Mouse (Mus musculus) embryonic stem cell, embryonic (primary cell): ENCODE measurements around the gene Gata2.

ENCODE experiments used
- CTCF ChIA-PET, 4 experiments: fragments of 300-600 bp in 2 of 4; fragments of 350-600 bp in 2 of 4; sonication (Branson Sonifier 250); formaldehyde crosslinking; loops; one replicate each; lab custom pipeline; 2022; ENCODE audit warnings: inconsistent platforms in 2 of 4; lab: Charles Lee
- POLR2A ChIA-PET, 4 experiments: fragments of 300-600 bp in 2 of 4; fragments of 350-600 bp in 2 of 4; sonication (Branson Sonifier 250); formaldehyde crosslinking; loops; one replicate each; lab custom pipeline; 2022; ENCODE audit warnings: antibody characterized with exemption in 4 of 4, inconsistent platforms in 1 of 4; lab: Charles Lee

Gene Gata2

DNA sequence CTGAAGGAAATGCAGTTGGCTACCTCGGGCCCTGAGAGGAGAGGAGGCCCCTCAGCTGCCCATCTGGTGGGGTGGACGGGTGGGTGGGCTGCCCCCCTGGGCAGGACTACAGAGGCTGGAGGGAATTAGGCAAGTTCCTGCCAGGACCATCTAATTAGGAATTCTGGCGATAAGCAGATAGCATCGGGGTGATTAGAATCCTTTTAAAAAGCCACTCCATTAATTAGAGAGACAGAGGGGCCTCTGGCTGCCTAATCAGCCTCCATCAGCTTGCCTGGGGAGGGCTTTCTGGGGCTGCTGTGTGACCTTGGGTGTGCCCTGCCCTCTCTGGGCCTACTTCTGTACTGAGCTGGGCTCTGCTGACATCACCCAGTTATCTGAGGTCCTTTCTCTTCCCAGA, 25.4 kb downstream of the Gata2 start:
- ChIA-PET CTCF (interaction anchor here in 1 of 4 experiments (0.5 kb wide), 1 partner anchor 553 kb away, joined by 3 read pairs; no protein-coding TSS in a partner anchor), POLR2A (interaction anchor here in 1 of 4 experiments (0.9 to 1.1 kb wide), 2 partner anchors 13 to 24 kb away, joined by 3 to 4 read pairs; no protein-coding TSS in a partner anchor)

DNA sequence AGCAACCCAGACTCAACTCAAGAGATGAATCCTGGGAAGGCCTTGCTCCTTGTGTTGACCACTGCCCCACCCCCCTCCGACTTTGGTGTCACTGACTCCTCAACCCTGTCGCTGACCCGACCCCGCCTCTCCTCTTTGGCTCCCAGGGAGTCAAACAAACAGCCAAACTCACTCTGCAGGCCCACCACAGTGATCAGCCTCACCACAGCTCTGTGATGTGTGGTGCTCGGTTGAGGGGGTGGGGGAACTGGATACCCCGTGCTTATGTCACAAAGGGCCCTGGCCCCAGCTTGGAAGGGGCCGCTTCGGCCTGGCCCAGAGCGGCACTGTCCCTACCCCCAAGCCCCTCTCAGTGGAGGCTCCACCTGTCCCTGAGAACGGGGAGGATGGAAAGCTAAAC, 28.3 kb downstream of the Gata2 start, which contains the start of gene Dnajb8:
Gene Dnajb8, plus strand, starts transcription at position 301 of the 400 bp plus-strand sequence.
- CTCF ChIA-PET = interaction anchor here in 1 of 4 experiments (1.5 kb wide), 1 partner anchor 20 kb away, joined by 3 read pairs; no protein-coding TSS in a partner anchor

DNA sequence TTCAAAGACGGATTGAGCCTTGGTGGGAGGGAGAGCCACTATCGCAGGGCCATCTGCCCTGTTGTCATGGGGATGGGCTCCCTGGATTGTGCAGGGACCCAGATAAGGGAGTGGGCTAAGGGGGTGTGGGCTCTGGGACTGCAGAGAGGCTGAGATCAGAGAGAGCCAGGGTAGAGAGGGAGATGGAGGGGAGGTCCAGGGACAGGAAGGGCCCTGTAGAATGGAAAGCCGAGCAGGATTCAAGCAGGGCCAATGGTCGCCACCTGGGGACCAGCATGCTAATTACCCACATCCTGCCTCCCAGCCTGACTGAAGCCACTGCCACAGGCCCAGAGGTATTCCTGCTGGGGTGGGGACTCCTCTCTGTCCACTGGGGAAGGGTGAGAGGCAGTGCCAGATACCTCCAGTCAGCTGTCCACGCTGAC, 32.9 kb downstream of the Gata2 start:
- CTCF ChIA-PET = interaction anchor here in 1 of 4 experiments (2.4 kb wide), 1 partner anchor 16 kb away, joined by 11 read pairs; no protein-coding TSS in a partner anchor
- POLR2A ChIA-PET = interaction anchor here in 3 of 4 experiments (0.8 to 4.4 kb wide), 7 partner anchors 9 to 28 kb away, joined by 3 to 23 read pairs (median 5); no protein-coding TSS in a partner anchor

More for the DNA sequence above, 28.3 kb downstream of the Gata2 start, which contains the start of gene Dnajb8:
- POLR2A ChIA-PET = interaction anchor here in 2 of 4 experiments (0.7 to 2.6 kb wide), 3 partner anchors 11 to 15 kb away, joined by 3 to 12 read pairs (median 4); no protein-coding TSS in a partner anchor

DNA sequence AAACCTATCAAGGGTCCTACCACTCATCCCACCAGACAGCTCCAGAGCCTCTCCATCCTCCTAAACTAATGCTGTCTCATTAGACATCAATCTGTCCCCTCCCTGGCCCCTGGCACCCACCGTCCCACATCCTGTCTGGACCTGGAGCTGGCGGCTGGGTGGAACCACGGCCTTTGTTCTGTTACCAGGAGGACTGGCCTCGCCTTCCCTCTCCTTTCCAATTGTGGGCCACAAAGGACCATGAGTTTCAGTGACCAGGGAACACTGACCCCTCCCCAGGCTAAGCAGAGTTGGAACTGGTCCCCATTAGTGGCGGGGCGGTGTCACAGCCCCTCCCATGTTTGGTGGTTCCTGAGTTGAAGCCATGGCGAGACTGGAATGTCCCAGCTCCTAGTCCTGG, 33.8 kb downstream of the Gata2 start:
- POLR2A ChIA-PET = interaction anchor here in 3 of 4 experiments (0.6 to 4.4 kb wide), 13 partner anchors 9 to 216 kb away, joined by 3 to 23 read pairs (median 4); no protein-coding TSS in a partner anchor
- CTCF ChIA-PET = interaction anchor here in 1 of 4 experiments (0.6 to 2.4 kb wide), 2 partner anchors 15 to 628 kb away, joined by 3 to 11 read pairs; no protein-coding TSS in a partner anchor

DNA sequence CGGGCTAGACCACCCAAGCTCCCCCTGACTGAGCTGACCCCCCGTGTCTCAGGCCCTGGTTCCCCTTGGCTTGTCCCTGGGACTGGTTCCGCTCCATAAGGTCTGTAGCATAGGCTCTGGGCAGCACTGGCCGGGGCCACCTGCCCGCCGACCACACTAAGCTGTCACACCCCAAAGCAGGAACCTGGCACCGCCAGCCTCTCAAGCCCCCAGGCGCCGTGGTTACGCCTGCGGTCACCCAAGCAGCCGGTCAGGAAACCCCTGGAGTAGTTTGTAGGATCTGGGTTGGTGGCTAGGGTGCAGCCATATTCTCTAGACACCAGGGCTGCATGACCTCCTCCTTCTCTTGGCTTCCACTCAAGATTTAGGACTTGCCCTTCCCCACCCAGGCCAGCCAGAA, 35.5 kb downstream of the Gata2 start:
- CTCF ChIA-PET = interaction anchor here in 3 of 4 experiments (1.0 to 1.3 kb wide), 4 partner anchors 13 to 209 kb away, joined by 3 to 5 read pairs (median 4); no protein-coding TSS in a partner anchor
- POLR2A ChIA-PET = interaction anchor here in 2 of 4 experiments (0.6 to 1.5 kb wide), 4 partner anchors 13 to 33 kb away, joined by 3 to 5 read pairs (median 4); no protein-coding TSS in a partner anchor

DNA sequence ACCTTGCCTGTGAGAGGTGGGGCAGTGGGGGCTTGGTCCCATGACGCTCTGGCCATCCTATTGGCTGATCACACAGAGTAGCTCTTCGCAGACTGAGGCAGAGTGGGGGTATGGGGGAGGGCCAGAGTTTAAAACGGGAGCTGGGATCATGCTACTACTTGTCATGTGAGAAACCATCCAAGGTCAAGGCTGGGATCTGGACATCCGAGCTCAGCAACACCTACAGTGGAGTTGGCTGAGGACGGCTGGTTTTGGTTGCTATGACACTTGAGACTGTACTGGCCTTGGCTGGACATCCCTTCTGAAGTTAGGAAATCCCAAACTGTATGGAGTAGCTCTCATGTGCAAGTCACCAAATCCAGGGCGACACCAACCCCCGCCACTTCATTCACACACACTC, 38.1 kb downstream of the Gata2 start:
- POLR2A ChIA-PET = interaction anchor here (0.6 to 6.6 kb wide), 52 partner anchors 9 to 670 kb away, joined by 3 to 168 read pairs (median 4); partner anchors contain the start of genes Abtb1 (in 2 of the 4), Gata2 (in 2 of the 4), Dnajb8 (in 1 of the 4) and Eefsec (in 1 of the 4)

DNA sequence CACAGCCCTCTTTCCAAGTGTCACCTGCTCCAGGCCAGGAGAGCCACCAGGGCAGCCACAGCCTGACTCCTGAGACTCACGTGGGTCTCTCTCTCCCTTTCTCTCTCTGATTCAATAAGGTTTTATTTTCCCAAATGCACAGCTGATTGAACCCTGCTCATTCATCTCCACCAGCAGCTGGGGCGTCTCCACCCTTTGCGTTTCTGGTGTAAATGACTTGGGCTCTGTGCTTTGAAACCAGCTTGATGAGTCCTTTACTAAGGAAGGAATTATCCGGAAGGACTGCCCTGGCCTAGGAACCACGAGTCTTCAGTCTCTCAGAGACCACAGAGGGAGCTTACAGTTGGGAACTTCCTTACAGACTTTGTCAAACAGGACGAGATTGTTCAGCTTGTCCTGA, 38.5 kb downstream of the Gata2 start:
- ChIA-PET CTCF (interaction anchor here in 3 of 4 experiments (0.7 to 1.9 kb wide), 10 partner anchors 10 to 108 kb away, joined by 3 to 13 read pairs (median 4); no protein-coding TSS in a partner anchor), POLR2A (interaction anchor here (0.6 to 6.6 kb wide), 54 partner anchors 8 to 672 kb away, joined by 3 to 168 read pairs (median 4); partner anchors contain the start of genes Abtb1 (in 2 of the 4), Gata2 (in 2 of the 4), Dnajb8 (in 1 of the 4) and Eefsec (in 1 of the 4))

More for the DNA sequence above, 38.1 kb downstream of the Gata2 start:
- CTCF ChIA-PET = interaction anchor here (0.7 to 1.9 kb wide), 8 partner anchors 11 to 108 kb away, joined by 3 to 13 read pairs (median 4); no protein-coding TSS in a partner anchor

DNA sequence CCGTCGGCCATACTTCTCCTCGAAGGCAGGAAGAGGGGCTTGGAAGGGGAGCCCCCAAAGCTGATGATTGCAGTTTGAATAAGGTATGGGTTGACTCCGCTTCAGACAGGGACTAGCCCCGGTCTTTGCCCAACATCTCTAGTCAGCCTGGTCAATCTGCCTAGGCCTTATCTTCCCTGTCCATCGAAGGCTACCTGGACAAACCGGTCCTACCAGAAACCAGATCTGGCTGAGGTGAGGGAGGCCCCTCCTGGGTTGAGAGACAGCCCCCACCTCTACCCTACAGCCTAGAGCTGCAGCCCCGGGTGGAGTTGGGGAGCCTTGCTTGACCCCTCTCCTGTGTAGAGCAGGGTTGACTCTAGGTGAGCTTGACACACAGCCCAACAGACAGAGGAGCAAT, 40.3 kb downstream of the Gata2 start:
- CTCF ChIA-PET = interaction anchor here (0.6 to 2.3 kb wide), 4 partner anchors 9 to 111 kb away, joined by 4 to 5 read pairs (median 4); no protein-coding TSS in a partner anchor
- POLR2A ChIA-PET = interaction anchor here in 3 of 4 experiments (0.6 to 6.6 kb wide), 8 partner anchors 7 to 231 kb away, joined by 3 to 168 read pairs (median 10); partner anchors contain the start of genes Dnajb8 (in 1 of the 3), Gata2 (in 1 of the 3) and Ruvbl1 (in 1 of the 3)

DNA sequence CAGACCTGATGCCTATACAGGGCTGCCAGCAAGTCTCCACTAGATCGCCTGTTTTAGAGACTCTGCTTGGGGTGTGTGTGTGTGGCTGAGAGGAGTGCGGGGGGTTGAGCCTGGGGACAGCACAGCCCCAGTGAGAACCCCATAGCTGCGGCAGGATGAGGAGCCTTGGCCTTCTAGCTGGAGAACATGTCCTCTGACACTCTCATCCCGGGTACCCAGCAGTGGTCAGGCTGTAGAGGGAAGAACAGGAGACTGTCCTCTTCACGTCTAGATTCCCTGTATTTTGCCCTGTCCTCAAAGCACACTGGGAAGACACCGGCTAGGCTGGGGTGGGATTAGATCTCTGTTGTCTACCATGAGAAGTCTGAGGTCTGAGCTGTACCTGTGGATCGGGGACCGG, 41.8 kb downstream of the Gata2 start:
- ChIA-PET CTCF (interaction anchor here in 3 of 4 experiments (0.7 to 1.9 kb wide), 7 partner anchors 26 to 123 kb away, joined by 3 to 8 read pairs (median 3); no protein-coding TSS in a partner anchor), POLR2A (interaction anchor here in 3 of 4 experiments (0.7 to 6.6 kb wide), 23 partner anchors 9 to 663 kb away, joined by 3 to 168 read pairs (median 3); partner anchors contain the start of genes Gata2 (in 2 of the 3) and Mcm2 (in 1 of the 3))

DNA sequence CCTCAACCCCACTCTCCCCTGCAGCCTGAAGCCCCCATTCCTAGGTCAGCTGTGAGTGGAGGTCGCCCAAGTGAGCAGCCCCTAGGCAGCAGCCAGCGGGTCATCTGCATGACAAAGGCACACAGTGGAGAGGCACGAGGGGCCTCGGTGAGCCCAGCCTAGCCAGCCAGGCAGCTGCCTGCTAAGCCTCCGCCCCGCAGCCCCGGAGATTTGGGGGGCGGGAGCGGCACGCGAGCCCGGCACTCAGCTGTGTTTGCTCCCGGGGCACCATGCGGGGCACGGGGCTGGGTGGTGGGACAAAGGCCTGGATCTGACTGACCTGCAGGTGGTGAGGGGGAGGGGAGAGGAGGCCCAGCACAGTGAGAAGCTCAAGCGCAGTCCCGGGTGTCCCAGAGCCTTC, 42.3 kb downstream of the Gata2 start:
- POLR2A ChIA-PET = interaction anchor here in 3 of 4 experiments (0.7 to 6.6 kb wide), 32 partner anchors 8 to 662 kb away, joined by 3 to 168 read pairs (median 4); partner anchors contain the start of genes Gata2 (in 2 of the 3), Abtb1 (in 1 of the 3), Mcm2 (in 1 of the 3) and Rpn1 (in 1 of the 3)
- CTCF ChIA-PET = interaction anchor here in 3 of 4 experiments (0.5 to 1.9 kb wide), 9 partner anchors 12 to 514 kb away, joined by 3 to 8 read pairs (median 3); no protein-coding TSS in a partner anchor

DNA sequence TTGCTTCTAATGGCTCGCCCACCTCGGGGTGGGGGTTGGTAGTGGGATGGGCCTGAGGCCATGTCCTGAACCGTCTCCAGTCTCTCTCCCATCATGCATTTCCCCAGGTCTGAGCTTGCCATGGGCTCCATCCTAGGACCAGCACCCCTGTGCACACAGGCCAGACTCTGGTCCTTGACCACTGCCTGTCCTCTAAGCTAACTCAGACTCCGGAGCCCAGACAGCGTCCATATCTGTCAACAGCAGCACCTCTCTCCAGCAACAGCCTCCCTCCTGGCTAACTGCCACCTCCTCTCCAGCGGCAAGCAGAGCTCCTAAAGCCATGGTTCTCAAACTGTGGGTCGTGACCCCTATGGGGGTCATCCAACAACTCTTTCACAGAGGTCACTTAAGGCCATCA, 42.8 kb downstream of the Gata2 start:
- POLR2A ChIA-PET = interaction anchor here in 3 of 4 experiments (0.6 to 6.6 kb wide), 23 partner anchors 8 to 606 kb away, joined by 3 to 168 read pairs (median 4); partner anchors contain the start of genes Gata2 (in 2 of the 3), Abtb1 (in 1 of the 3), Rpn1 (in 1 of the 3) and Ruvbl1 (in 1 of the 3)
- CTCF ChIA-PET = interaction anchor here in 3 of 4 experiments (0.5 to 1.9 kb wide), 10 partner anchors 13 to 1150 kb away, joined by 3 to 8 read pairs (median 3); no protein-coding TSS in a partner anchor

DNA sequence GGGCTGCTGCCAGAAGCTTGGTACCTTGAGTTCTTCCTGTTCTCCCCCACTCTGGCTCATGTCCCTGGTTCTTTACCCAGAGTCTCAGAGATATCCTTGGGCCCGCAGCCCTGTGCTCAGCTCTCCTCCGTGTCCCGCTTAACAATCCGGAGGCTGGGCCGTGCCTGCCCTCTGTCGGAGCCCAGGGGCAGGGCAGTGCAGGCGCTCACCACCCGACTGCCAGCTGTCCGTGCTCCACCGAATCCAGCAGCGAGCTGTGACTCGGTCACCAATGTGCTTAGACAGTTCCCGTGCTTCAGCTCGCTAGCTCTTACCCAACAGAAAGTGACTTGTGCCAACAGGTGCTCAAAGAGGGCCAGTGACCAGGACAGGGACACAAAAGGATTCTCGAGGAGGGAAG, 48.9 kb downstream of the Gata2 start:
- ChIA-PET POLR2A (interaction anchor here in 3 of 4 experiments (0.5 to 3.4 kb wide), 30 partner anchors 9 to 616 kb away, joined by 3 to 63 read pairs (median 4); partner anchors contain the start of genes Abtb1 (in 1 of the 3) and Gata2 (in 1 of the 3)), CTCF (interaction anchor here (0.5 to 2.3 kb wide), 74 partner anchors 9 to 674 kb away, joined by 3 to 29 read pairs (median 4); partner anchors contain the start of genes Dnajb8 (in 1 of the 4) and Hmces (in 1 of the 4))

DNA sequence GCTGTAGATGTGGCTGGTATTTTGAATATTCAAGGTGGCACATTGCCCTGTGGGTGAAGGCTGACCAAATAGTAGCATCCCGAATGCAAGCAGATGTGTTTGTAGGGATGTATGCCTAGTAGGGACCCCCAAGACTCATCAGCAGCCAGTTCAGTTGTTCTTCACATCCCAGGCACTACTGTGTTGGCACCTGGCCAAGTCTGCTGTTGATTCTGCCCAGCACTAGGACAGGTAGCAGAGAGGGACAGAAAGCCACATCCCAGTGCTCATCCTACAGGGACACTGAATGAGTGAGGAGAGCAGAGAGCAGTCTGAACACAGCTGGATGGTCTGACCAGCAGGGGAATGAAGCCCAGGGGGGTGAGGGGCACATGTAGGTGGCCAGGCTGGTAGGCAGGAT, 55.5 kb downstream of the Gata2 start:
- CTCF ChIA-PET = interaction anchor here in 1 of 4 experiments (1.1 kb wide), 1 partner anchor 125 kb away, joined by 3 read pairs; no protein-coding TSS in a partner anchor
- POLR2A ChIA-PET = interaction anchor here in 2 of 4 experiments (0.6 to 0.7 kb wide), 2 partner anchors 20 to 53 kb away, joined by 3 to 4 read pairs; no protein-coding TSS in a partner anchor

DNA sequence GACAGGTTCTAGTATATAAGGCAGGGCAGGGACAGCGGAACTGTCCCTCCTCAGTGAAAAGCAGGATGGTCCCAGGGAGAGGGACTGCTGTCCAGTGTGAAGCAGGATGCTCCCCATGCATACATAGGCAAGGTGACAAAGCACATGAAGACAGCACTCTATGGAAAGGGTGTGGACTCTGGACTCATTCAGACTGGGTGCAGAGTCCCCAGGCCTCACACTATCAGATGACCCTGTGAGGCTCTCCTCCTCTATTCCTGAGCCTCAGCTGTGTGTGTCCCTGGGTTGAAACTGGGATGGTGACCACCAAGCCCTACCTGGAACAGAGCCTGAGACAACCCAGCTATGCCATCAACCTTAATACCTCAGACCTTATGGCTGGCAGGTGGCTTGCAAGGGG, 57.7 kb downstream of the Gata2 start:
- CTCF ChIA-PET = interaction anchor here in 1 of 4 experiments (2.1 kb wide), 1 partner anchor 9 kb away, joined by 6 read pairs; no protein-coding TSS in a partner anchor
- POLR2A ChIA-PET = interaction anchor here in 1 of 4 experiments (1.4 to 1.8 kb wide), 2 partner anchors 9 to 19 kb away, joined by 3 to 8 read pairs; no protein-coding TSS in a partner anchor

DNA sequence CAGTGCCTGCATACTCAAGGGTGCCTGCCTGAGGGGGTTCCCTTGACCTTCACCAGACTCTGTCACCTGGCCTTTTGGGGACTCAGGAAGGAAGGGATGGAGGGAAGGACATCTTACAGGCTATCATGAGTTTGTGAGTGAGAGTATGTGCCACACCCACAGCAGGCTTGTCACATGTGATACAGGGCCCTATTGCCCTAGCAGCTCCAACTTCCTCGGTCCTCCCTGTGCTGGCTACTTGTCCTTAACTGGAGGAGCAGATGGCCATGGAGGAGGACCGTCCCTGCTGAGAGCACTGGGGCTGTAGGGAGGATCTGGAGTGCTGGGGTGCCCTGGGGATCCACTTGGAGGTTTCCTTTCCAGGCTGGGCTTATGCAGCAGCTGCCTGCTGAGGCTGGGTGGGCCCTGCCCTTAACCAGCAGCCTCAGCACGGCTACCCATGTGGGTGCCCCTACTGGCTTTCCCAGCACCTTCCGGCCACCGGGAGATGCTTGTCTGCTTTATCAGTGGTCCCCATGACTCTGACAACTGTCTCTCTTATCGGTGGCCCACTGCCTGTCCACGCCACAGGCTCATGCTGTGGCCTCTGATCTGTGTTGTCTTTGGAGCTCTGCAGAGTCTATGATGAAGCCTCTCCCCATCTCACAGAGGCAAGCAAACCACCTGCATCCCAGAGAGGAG, 58.2 kb downstream of the Gata2 start:
- CTCF ChIA-PET = interaction anchor here in 2 of 4 experiments (0.9 to 2.1 kb wide), 2 partner anchors 9 to 10 kb away, joined by 4 to 6 read pairs; no protein-coding TSS in a partner anchor
- POLR2A ChIA-PET = interaction anchor here in 2 of 4 experiments (0.9 to 1.8 kb wide), 4 partner anchors 9 to 20 kb away, joined by 3 to 8 read pairs (median 3); no protein-coding TSS in a partner anchor

DNA sequence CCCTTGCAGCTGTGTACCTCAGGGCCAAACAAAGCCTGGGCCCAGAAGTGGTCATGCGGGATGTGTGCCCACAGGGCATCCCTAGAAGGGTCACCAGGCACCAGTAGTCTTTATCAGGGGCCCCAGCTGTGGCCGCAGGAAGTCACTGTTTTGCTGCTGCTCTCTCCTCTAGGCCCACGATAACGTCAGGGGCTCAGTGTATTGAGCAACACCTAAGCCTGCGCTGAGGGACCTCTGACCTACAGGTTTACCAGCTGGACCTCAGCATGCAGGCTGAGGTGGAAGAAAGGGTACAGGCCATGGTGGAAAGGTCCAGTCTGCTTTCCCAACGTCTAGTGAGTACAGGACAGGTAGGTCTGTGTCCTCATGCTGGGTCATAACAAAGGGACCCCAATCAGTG, 60.4 kb downstream of the Gata2 start:
- ChIA-PET POLR2A (no interaction called here), CTCF (no interaction called here)
